Mouse (Mus musculus) myocyte (in vitro differentiated cells): Measurements from ENCODE around the gene Ezh2.

Experiments used
- MYOG ChIP-seq, 3 experiments: IDR thresholded peaks; one replicate each; pipeline ENCODE4 v1.6.1; 2011; ENCODE audit warnings: control low read depth in 2 of 3, low read depth in 2 of 3, mild to moderate bottlenecking in 2 of 3; ENCODE audit not compliant: insufficient read length in 2 of 3, control insufficient read depth in 1 of 3, insufficient read depth in 1 of 3
- POLR2A ChIP-seq: IDR thresholded peaks from one replicate; pipeline ENCODE4 v1.6.1; 2011; ENCODE audit warnings: low read depth, mild to moderate bottlenecking, control low read depth, moderate library complexity; ENCODE audit not compliant: insufficient read length

DNA sequence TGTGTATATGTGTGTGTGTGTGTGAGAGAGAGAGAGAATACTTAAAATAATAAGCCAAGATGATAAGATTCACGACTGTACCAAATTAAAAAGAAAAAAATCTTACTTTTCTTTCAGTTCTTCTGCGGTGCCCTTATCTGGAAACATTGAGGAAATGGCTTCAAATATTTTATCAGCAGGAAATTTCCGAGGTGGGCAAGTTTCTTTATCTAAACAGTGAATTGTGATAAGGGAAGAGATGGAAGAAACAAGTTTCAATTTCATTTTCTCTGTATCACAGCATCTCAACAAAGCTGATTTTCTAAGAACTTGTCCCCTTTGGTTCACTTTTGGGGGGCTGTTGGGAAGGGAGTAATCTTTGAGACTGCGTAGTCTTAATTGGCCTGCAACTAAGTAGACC, 42.9 kb downstream of the Ezh2 start:
- TF ChIP-seq POLR2A (no peak), MYOG (IDR thresholded peaks at IDR 0.05; ENCODE audit: control insufficient read depth in 1 of 3, insufficient read depth in 1 of 3, insufficient read length in 2 of 3, low read depth in 2 of 3) (no peak)
